Mouse (Mus musculus): Measurements from ENCODE around the gene R3hdm4.
"Not testable (repeated sequence)": the region's sequence is repeated elsewhere in the genome, so short reads cannot be mapped to it uniquely, and the experiment has no call there.

R3hdm4 gene

DNA sequence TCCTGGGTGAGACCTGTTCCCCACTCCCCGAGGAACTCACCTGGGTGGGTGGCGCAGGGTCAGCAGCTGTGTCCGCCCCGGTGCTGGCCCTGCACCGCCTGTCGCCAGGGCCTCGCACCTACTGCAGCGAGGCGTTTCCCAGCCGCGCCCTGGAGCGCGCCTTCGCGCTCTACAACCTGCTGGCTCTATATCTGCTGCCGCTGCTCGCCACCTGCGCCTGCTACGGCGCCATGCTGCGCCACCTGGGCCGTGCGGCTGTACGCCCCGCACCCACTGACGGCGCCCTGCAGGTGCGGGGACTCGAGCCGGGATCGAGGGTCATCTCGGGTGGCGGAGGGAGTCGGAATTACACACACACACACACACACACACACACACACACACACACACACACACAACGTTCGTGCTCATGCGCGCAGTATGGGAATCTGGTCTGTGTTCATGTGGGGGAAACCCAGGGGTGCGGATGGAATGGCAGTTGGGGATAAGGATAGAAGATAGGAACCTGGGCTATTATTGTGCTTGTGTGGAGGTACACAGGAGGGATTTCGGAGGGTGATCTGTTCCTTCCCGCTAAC, at the start of gene R3hdm4:
R3hdm4 (minus strand) TSS at position 251 of the 578 bp plus-strand sequence.
- no peak for DNase-seq (ENCODE audit: low read depth, low spot score)

DNA sequence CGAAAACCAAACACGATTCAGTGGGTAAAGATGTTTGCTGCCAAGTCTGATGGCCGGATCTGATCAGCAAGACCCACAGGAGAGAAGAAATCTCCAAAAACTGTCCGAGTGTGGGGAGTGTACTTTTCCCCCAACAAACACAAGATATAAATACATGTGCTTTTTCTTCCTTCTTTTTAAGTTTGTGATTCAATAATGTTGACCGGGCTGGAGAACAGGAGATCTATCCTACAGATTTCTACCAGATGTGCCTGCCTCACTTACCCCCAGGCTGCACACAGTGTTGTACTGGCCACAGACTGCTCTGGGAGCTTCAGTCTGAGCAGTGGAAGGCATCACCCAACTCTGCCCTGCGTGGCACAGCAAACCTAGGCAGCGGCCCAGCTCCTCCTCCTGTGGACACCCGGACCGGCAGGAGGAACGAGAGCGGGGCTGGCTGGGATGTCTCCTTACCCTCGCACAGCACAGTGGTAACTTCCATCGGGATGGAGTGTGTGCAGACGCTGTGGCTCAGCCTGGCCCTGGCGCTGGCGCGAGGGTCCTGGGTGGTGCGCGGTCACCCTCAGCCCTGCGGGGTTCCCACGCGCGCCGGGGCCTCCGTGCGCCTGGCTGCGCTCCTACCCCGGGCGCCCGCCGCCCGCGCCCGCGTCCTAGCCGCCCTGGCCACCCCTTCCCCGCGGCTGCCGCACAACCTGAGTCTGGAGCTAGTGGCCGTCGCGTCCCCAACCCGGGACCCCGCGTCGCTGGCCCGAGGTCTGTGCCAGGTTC, 49.6 kb upstream of the R3hdm4 start, which contains the start of gene Grin3b:
Grin3b (plus strand) TSS at position 301 of the 768 bp plus-strand sequence.
- DNase-seq (ENCODE audit: low read depth, low spot score) = no peak

GRCm38 (mm10) chr10:79969124-79969568, 48.1 kb upstream of the R3hdm4 start:
- no peak for DNase-seq (ENCODE audit: low read depth, low spot score)

DNA sequence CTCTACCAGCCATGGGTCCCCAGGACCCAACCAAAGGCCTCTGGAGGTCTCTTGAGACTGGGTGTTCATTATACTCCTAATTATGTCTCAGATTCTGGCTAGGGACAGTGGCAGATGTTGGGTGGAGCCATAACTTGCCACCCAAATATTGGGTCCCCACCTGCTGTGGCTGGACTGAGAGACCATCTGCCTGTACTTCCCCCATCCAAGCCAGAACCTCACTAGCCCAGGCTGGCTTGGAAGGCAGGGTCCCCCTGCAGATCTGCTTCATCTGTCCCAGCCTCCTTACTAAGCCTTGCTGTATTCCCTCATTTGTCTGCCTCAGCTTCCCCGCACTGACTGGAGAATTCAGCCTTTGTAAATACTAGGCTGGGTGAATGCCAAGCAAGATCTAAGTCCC, 47.2 kb upstream of the R3hdm4 start:
- no peak for DNase-seq (ENCODE audit: low read depth, low spot score)

DNA sequence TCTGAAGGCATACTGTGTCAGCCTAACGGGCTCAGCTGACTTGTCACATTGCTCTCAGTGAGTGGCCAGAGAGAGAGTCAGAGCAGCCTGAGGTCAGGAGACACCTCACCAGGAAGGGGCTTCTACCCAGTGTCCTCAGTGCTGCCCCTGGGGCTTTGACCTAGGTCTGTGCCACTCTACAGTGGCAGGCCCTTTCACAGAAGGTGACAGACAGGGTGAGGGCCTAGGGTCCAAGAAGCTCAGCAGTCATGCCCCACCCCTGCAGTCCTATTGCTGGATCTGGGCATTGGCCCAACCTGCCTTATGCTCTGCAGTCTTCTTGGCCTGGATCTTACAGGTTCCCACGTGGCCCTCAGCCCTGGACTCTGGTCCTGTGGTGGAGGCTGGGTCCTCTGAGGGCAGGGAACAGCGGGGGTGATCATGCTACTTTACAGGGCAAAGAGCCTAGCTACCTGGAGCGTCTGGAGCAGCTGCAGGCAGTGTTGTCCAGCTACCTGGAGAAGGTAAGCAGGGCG, 45.9 kb upstream of the R3hdm4 start:
- no peak for DNase-seq (ENCODE audit: low read depth, low spot score)

GRCm38 (mm10) chr10:79965325-79965724, 44.3 kb upstream of the R3hdm4 start:
- no peak for DNase-seq (ENCODE audit: low read depth, low spot score)

DNA sequence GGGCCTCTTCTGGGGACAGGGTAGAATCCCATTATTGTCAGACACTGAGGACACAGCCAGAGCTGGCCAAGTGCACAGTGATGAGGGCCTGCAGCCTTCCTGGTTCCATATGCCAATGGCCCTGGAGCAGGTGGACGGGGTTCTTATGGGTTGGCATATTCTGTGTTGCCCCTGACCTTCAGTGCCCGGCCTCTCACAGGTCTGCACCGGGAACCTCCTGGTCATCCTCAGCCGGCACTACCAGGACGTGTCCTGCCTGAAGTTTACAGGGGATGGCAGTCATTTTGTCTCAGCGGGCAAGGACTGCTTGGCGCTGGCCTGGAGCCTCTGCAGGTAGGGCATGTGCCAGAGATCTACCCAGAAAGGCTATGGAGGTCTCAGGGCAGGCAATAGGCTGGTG, 43.7 kb upstream of the R3hdm4 start:
- DNase-seq (ENCODE audit: low read depth, low spot score) = no peak

- no peak for DNase-seq (ENCODE audit: low read depth, low spot score)
These were observed 39.8 kb upstream of the R3hdm4 start for GRCm38 (mm10) chr10:79960671-79961294.

DNA sequence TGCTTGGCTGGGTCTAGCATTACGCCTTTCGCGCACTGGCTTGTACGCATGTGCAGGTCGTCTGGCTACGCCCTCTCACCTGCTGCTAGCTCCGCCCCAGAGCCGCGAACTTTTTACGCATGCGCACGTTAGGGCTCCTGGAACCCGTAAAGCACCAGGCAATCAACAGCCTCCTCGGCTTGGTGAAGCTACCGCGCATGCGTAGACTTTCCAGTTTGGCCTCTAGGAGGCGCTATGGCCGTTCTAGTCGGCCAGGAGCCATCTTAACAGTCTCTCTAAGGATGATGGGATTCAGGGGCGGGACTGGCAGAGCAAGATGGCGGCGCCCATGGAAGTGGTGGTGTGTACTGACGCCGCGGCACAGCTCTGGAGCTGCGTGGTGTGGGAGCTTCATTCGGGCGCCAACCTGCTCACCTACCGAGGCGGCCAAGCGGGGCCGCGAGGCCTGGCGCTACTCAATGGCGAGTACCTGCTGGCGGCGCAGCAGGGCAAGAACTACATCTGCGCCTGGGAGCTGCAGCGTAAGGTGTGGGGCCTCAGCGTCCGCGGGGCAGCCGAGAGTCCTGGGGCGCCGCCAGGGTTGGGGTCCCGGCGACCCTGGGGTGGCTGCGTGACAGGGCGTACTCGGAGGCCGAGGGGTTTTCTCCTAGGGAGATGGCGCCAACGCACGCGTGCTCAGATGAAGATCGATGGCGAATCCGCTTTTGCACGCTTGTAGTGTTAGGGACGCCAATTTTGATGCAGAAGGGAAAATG, 39.0 kb upstream of the R3hdm4 start, which contains the start of gene Wdr18:
Wdr18 (plus strand) TSS at position 306 of the 755 bp plus-strand sequence.
- peak; percentile 100 for DNase-seq (ENCODE audit: low read depth, low spot score)

GRCm38 (mm10) chr10:79959412-79959811, 38.4 kb upstream of the R3hdm4 start:
- DNase-seq (ENCODE audit: low read depth, low spot score) = not testable (repeated sequence)

GRCm38 (mm10) chr10:79958140-79958816, 37.3 kb upstream of the R3hdm4 start:
- peak; percentile 37 for DNase-seq (ENCODE audit: low read depth, low spot score)

DNA sequence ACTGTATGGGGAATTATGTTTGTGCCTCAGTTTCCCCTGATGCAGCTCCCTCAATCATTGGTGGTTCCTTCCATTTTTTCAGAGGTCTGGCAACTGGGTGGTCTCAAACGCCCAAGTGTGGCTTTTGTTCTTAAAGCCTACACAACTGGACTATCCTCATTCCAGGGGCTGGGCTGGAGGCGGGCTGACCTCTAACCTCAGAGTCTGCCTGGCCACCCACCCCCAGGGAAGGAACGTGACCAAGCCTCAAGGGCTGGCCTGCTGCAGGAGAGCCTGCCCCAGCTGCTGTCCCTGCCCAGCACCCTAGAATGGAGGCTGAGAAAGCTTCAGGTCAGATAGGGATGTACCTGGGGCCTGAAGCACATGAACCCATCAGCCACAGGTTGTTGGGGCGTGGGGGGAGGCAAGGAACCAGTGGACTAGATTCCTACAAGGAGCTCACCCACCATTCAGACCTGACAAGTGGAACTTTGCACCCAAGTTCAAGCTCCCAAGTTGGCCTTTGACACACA, 35.7 kb upstream of the R3hdm4 start:
- DNase-seq (ENCODE audit: low read depth, low spot score) = no peak

DNA sequence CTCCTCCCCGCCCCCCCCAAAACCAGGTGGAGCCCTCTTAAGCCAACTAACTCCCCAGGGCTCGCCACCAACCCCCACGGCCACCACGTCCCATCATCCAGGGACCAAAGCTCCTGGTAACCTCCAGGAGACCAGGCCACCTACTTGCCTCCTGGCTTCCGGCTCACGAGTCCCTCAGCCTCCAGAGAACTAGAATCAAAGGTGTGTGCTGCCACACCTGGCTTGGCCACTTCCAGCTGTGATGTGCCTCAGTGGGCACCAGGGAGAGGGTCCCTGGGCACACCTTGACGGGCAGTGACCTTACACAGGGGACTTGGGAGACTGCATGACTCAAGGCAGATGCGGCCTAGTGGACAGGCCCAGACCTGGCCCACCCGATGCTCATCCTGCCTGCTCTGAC, 34.7 kb upstream of the R3hdm4 start:
- no peak for DNase-seq (ENCODE audit: low read depth, low spot score)

DNA sequence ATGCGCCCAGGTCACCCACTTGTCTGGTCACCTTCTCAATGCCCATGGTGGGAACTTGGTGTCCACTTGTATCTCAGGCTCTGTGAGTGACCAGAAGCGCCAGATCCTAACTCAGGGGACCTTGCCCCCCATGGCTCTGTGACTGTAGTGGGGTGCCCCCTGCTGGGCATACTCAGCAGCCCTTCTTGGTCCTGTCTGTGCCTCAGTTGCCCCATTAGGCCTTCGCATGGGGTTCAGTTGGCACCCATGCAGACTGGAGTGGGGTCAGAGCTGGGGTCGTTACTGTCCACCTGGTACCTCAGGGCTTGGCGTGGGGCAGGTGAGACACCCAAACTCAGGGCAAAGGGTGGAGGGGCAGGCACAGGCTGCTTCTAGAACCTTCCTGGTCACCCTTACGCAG, 32.9 kb upstream of the R3hdm4 start:
- DNase-seq (ENCODE audit: low read depth, low spot score) = no peak

- no peak for DNase-seq (ENCODE audit: low read depth, low spot score)
These were observed 29.7 kb upstream of the R3hdm4 start for GRCm38 (mm10) chr10:79950661-79951060.

DNA sequence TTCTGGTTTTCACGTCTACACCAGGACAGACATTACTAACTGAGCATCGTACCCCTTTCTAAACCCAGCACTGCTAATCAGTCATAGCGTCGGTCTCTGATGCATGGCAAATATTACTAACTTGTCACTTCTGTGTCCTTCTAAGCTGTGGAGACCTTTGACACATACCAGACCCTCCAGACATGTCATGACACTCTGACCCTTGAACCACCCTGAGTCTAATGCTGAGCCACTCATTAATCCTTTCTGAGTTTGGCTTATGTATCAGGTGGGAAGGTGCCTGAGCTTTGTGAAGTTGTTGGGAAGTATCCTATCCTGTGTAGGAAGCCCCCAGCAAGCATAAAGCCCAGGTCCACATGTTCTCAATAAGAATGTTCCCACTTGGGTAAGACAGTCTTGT, 28.9 kb upstream of the R3hdm4 start:
- no peak for DNase-seq (ENCODE audit: low read depth, low spot score)

DNA sequence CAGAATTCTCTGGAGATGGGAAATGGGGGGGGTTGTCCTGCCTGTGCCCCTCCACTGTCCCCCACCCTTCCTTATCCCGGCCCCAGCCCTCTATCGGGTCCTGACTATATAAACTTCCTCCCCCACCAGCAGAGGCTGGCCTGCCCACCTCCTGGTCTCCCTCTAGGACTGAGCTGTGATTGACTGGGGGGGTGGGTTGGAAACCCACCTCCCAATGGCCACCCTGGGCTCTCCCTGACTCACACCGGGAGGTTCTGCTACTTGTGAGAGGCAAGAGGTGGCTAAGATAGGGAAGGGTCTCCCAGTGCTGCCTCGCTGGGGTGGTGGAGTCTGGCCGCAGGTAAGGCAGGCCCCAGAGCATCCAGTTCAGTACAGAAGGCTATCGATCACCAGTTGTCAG, 26.5 kb upstream of the R3hdm4 start:
- no peak for DNase-seq (ENCODE audit: low read depth, low spot score)

GRCm38 (mm10) chr10:79946752-79947322, 25.8 kb upstream of the R3hdm4 start:
- DNase-seq (ENCODE audit: low read depth, low spot score) = no peak

- no peak for DNase-seq (ENCODE audit: low read depth, low spot score)
These were observed 24.7 kb upstream of the R3hdm4 start for GRCm38 (mm10) chr10:79945507-79946234.

- no peak for DNase-seq (ENCODE audit: low read depth, low spot score)
These were observed 22.5 kb upstream of the R3hdm4 start for GRCm38 (mm10) chr10:79943471-79943901.

Data from retina, adult 2 months (tissue).